Mouse (Mus musculus) regulatory T cell (primary cell): ENCODE measurements at regions not wholly inside any gene's neighbourhood (a gene's known extent, or its start where the extent isn't known, plus 50 kb on each side); places are given as distances from the start of the nearest gene placed in this dataset.

Experiments
- in situ Hi-C: fragments of 300-600 bp; cut with MboI, MseI; formaldehyde crosslinking; loops from one replicate; pipeline ENCODE4 v1.15.1; 2025; ENCODE audit warnings: high pct_unique_total_duplicates

DNA sequence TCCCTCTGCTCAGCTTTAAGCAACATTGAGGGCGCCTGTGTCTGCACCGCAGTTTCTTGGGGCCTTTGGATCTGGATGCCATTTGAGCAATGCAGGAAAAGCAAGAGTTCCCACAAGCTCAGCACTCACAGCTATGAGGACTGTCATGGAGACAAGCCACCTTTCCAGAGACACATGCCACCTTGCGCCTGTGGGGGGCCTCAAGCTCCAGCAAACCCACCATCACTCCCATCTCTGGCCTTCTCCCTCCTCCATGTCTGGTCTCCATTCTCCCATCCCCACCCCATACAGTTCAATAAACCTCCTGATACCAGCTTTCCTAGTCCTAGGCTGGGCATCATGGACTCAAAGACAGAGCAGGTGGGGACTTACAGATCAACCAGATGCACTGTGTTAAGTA, 97.8 kb downstream of the Wdr11 start:
- in situ Hi-C loops = no loop called here

DNA sequence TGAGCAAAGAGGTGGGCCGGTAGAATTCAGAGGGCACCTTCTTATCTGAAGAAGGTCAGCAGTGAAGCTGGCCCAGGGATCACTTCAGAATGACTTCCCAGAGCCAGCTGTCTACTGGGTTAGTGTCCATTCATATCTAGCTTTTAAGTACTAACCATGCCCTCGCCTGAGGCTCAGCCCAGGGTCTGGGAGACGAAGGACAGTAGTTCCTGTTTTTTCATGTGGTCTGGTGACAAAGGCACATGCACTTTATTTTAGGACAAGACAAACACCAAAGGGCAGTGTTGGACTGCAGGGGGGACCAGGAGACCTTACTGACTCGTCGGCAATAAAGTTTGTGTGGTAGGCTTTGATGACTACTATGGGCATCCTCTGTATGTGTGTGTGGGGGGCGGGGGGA, 99.2 kb downstream of the Wdr11 start:
- in situ Hi-C loops = loop anchor here (10.0 kb wide), 1 partner anchor 354 kb away; no protein-coding TSS in a partner anchor

DNA sequence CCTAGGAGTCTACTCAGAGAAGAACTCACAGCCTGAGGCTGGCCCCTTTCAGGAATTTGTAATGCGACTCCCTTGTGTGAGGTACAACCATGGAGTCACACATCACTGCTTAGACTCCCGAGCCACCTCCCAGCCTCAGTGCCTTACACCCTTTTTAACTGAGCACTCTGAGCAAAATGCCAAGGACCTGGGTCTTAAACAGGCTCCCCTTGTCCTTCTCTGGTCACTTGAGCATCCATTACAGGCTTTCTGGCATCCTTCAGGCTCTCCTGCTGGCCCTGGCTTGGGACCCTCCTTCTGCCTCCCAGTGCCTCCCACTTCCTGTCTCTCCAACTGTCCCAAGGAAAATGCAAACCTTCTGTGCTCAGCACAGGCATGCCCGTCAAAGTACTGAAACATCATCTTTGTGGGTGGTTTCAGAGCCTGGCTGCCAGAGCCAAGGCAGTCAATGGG, 100.0 kb downstream of the Wdr11 start:
- in situ Hi-C loops = loop anchor here (10.0 kb wide), 1 partner anchor 353 kb away; no protein-coding TSS in a partner anchor

DNA sequence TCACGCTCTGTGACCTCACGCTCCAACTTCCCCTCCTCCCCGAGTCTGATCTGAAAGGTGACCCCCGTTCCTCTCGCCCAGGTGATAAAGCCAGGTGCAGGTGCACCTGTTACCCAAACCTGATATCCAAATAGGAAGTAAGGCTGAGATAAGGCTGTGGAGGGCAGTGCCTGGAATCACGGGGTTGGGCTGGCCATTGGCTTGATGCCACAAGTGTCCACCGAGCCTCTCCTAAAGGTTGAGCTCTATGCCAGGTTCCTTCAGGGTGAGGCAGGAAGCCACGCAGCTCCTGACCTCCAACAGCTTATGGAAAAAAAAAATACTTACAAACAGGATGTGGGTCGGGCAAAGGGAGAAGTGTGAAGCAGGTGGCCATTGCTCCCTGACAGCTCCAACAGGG, 102.0 kb downstream of the Wdr11 start:
- in situ Hi-C loops = loop anchor here (10.0 kb wide), 1 partner anchor 351 kb away; no protein-coding TSS in a partner anchor

DNA sequence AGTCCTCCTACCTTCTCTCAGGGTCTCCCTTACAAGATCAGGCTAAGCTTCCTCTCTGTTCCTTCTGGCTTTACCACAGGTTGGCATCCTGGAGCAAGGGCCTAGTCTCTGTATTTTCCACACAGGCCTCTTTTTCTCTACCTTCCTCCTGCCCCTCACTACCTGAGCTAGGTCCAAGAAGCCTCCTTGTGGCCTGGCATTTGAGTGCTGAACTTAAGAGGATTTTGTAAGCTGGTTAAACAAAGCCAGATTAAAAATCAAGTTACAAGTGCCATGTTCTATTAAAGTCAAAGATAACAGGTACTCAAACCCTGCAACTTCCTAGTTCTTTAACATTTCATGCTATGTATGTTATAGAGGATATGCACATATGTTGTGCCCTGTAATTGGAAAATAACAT, 102.5 kb downstream of the Wdr11 start:
- in situ Hi-C loops = loop anchor here (10.0 kb wide), 1 partner anchor 351 kb away; no protein-coding TSS in a partner anchor

DNA sequence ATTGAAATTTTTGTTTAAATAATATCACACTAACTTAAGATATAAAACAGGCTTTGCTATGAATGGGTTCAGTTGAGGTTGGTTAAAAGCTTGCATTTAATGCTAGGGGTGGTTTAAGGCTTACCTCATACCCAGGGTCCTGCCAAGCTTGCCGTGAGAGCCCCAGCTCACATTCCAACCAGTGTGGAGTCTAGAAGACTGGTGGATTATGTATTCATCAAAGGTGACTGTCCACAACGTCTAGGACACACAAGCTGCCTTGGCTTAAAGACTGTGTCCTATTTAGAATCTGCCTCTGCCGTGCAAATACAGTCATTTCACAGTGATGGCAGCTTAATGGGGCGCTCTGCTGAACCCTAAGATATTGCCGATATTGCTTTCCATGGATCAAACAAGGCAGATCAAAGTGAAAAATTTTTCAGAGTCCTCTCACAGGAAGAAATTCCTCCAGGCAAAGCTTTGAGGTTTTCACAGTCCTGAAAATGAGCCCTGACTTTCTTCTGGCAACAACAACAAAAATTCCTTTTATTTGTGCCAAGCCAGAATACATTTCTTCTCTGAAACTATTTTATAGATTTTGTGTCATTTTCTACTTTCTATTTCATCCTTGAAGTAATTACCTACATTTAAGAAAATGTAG, 108.4 kb downstream of the Wdr11 start:
- in situ Hi-C loops = loop anchor here (10.0 kb wide), 1 partner anchor 345 kb away; no protein-coding TSS in a partner anchor

DNA sequence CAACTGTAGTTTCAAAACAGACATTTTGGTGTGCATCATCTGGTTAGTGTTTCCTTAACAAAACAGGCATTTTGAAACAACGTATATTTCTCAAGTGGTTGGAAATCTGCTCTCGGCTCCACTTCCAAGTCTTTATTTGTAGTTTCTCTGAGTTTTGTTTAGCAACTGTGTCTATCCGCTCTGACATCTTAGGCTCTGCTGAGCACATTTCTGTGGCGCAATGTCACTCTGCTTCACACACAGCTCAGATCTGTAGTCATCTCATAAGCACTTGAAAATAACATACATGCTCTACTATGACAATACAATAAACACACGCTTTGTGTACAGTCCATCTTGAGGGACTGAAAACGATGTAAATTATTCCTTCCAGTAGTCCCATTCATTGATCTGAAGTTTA, 135.9 kb downstream of the Wdr11 start:
- in situ Hi-C loops = no loop called here

DNA sequence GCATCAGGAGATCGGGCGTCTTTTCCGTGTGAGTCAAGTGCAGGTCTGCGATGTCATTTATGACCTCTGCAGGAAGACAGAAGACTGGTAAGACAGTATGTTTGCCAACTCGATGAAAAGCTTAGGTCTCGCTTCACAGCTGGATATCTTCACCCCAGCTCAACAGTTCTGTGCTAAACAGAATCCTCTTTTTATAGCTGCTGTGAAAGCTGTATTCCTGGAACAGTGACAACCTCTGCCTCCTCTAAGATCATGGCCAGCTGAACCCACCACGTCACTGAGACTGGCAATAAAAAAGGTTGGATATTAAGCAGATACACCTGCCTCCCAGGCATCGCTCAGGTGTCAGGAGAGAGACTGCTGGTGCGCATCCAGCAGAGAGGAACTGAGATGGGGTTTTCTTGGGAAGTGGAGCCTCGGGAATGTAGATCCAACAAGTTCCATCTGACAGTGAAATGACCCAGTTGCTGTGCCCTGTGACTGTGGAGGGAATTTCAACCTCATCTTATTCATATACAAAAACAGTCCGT, 138.1 kb downstream of the Wdr11 start:
- in situ Hi-C loops = loop anchor here (5.0 kb wide), 1 partner anchor 62 kb away; no protein-coding TSS in a partner anchor

DNA sequence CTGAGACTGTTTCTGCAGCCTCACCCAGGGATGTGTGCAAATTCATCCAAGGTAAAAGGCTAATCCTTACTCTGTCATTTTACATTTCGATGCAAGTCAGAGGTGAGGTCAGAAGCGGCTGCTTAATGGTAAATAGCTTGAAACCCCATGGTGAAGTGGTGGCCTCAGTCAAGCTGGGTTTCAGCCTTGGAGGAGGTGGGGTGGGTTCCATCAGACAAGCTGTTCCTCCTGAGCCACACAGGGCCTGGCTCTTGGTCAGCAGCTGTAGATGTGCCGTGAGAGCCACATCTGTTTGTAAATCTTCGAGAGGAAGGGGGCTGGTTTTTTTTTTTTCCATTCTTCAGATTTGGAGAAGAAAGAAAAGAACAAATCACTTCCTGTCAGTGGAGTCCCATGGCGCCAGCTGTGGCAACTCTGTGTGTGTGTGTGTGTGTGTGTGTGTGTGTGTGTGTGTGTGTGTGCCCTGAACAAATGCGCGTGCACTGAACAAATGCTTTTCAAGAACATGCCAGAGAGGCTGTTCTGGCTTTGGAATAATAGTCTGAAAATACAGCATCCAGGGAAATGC, 139.2 kb downstream of the Wdr11 start:
- in situ Hi-C loops = loop anchor here (5.0 kb wide), 1 partner anchor 64 kb away; no protein-coding TSS in a partner anchor

DNA sequence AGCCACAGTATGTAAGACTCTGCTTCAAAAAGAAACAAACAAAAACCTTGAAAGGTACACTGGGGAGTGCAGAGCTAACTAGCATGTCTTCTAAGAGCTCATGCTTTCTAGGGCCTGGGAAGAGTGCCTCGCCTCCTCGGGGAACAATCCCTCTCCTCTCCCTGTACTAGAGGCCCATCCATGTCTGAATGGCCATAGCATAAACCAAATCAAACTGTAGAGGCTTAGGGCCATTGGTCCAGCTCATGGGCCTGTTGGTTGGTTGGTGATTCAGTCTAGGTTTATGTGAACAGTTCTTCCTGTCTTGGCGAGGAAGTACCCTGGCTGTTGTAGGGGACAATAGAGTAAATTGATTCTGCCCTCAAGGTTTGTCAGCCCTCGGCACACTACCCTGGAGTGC, 151.0 kb downstream of the Wdr11 start:
- in situ Hi-C loops = no loop called here

DNA sequence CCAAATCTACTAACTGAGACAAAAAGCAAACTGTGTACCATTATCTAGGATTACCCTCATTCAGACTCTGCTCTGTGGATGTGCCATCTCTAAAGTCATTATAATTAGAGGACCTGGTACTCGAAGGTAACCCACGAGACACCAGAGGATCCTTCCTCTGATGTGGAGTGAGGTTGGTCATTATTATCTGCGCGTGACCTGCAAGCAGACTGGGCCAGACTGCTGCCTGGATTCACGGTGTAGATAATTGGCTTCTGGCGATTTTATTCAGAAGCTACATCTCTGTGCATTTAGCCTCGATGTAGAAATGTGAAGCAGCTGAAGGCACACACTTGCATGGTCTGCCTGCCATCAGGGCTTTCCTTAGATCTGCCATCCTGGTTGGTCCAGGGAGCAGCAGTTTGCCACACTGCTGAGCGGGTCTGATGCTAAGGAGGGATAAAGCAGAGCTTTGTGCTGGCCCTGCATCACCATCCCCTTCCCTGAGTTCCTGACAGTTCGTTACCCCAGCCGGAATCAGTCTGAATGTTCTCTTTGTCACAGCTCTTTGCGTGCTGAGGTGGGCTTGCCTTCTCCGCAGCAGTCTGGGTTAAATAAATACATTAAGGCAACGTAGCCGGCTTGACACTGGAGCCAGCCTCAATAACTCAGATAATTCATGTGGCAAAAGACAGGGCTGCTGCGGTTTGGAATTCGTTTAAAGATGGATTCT, 152.4 kb downstream of the Wdr11 start:
- in situ Hi-C loops = no loop called here

DNA sequence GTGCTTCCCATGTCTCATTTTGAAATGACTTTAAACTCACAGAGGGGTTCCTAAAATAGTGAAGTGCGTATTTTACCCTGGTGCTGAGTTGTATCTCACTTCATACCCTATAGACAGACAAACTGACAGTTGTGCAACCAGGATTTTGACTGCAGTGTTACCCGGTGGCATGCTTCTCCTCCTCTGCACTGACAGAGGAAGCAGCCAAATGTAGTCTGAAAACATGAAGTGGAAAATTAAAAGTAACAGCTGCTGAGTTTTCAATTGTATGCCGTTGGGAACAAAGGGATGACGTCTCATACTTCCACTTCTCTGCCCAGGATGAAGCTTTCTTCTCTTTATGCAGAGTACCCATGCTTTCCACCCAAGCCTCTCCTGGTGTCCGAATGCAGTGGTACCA, 155.0 kb downstream of the Wdr11 start:
- in situ Hi-C loops = no loop called here

DNA sequence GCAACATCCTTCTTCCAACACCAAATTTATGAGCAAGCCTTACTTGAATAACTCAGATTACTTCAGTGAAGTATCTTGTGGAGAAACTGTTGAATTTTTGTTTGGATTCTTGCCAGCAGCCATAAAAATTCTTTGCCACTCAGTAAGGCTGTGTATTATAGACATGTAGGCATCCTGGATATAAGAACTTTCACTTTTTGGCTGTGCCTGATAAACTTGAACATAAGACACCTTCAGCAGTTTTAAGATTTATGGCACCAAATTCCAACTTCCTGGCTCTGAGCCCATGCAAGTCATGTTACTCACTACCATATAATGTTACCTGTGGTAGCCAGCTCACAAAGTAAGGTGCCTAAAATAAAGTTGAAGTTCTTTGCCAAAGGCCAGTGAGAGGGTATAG, 159.3 kb downstream of the Wdr11 start:
- in situ Hi-C loops = no loop called here

DNA sequence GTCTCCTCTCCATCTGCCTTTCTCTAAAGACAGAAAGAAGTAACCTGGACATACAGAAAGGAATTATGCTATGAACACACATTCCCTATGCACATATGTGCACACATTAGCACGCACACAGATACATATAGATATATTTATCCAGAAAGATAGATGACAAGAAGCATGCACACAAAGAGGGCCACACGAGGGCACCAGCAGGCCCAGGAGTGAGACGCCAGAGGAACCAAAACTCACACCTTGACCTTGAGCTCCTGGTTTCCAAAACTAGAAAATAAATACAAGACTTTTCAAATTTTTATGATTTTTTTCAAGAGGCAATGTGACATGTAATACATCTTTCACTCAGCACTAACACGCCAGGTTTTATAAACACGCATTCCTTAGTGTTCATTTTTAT, 163.1 kb downstream of the Wdr11 start:
- in situ Hi-C loops = no loop called here

DNA sequence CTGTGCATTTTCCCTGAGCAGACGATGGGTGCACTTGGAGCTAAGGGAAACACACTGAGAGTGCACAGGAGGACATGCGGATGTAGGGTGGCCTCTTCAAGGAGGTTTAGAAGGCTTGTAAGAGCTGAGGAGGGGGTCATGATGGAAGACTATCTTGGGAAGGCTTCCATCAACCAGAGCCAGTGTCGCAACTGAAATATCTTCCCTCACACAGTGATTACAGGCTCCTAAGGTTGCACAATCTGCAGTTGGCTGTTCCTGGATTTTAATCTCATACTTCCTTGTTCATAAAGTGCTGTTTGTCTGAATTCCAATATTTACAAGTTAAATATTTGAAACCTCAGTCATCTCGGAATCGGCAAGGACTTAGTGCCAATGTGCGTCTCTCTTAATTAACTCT, 164.5 kb downstream of the Wdr11 start:
- in situ Hi-C loops = no loop called here

DNA sequence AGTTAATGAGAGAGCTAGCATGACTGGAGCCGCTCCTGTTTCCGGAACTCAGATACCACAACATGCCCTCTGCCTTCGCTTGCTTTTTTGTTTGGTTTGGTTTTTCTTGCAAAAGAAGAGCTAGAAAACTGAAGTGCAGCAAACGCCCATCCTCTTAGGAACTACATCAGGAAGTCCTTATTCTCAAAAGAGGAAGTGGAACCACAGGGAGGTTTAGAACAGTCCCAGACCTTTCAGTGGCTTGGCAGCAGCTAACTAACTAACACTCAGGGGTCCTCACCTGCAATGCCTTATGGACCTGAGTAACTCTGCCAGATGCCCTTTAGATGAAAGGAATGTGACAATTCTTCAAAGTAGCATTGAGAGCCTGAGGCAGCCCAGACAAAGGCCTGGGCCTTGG, 168.2 kb downstream of the Wdr11 start:
- in situ Hi-C loops = loop anchor here (10.0 kb wide), 1 partner anchor 175 kb away; no protein-coding TSS in a partner anchor

DNA sequence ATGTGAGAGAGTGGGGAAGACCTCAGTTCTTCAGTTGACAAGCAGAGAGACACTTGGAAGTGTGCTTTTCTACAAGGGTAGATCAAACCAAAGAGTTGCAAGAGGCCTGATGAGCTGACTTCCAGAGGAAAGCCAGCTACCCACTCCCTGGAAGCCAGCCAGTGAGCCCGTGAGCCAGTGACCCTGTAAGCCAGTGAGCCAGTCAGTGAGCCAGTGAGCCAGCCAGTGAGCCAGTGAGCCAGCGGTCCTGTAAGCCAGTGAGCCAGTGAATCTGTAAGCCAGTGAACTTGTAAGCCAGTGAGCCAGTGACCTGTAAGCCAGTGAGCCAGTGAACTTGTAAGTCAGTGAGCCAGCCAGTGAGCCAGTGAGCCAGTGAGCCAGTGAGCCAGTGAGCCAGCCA, 168.7 kb downstream of the Wdr11 start:
- in situ Hi-C loops = loop anchor here (10.0 kb wide), 1 partner anchor 176 kb away; no protein-coding TSS in a partner anchor

DNA sequence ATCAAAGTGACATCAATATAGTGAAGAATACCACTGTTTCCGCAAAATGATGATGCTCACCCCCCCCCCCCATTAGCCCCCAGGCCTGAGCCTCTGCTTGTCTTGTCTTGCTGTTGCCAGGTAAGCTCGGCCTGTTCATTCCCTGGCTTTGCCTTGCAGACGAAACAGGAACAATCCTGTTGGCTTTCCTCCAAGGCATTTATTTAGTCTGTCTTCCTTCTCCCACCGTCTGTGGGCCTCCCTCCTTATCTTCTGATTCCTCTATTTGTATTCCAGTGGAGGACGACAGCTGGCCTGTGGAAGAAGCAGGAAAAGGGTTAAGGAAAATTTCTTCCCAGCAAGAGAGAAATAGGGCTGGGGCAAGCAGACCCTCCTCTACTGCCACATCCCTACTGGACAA, 172.1 kb downstream of the Wdr11 start:
- in situ Hi-C loops = loop anchor here (10.0 kb wide), 1 partner anchor 179 kb away; no protein-coding TSS in a partner anchor

DNA sequence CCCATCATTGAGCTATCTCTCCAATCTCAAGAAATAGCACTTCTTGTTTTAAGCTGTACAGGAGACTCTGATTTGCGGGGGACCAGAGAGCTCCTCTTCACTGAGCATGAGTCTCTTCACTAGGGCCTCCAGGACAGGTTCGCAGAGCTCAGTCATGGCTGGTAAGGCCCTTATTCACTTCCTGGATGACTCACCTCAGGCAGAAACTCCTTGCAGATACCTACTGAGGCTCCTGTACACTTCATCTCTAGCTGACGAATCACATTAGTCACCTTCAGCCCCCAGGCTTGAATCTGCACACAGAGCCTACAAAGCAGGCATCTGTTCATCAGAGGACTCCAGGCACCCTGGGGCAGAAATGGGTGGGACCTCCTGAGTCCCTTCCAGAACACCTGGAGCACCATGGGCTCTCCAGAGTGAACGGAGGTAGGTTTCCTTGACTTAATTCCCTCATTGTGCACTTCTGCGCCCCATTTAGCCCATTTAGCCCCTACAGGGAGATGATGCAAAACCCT, 172.8 kb downstream of the Wdr11 start:
- in situ Hi-C loops = loop anchor here (10.0 kb wide), 1 partner anchor 180 kb away; no protein-coding TSS in a partner anchor

DNA sequence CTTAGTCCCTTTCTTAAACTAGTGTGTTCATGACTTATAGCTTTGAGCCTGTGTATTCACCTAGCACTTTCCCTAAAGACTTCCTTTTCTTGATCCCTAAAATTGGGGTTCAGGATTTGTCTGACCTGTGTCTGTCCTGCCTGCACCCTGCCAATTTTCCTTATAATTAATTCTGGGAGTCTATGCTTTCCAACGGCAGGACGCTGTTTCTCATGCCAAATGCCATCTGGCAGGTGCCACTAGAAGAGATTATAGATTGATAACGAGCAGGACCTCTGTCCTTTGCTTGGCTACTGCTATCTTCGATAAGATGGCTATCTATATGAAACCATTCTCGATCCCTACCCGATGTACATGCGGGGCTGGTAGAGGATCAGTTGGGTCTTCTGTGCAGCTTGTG, 174.0 kb downstream of the Wdr11 start:
- in situ Hi-C loops = loop anchor here (10.0 kb wide), 1 partner anchor 181 kb away; no protein-coding TSS in a partner anchor

DNA sequence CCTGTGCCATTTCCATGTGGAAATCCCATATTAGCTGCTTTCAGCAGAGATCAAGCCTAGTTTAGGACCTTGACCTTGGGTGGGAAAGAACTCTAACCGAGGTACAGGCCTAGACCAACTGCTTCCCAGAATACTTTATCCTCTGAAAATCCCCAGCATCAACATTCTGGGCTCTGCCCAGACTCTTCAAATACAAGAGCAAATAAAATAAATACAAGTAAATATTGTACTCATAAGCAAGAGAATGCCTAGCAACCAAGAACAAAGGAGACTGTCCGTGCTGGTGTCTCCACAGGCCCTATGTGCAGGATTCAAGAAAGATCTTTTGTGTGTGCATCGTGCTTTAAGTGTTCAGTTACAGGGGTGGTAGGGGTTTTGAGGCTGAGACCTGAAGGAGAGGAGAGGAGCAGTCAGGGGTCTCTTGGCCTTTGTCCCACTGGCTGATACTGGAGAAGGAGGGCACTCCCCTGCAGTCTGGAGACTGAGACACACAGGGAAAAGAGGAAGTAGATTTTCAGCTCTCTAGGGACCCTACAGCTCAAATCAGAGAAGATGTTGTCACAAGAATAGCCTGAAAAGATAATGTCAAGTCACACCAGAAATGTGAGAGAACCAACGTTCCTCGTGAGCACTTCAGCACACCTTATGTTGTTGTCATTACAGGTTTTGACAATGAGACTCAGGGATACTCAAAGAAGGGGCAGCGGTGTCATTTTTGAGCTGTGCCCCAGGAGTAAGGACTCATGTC, 174.6 kb downstream of the Wdr11 start:
- in situ Hi-C loops = loop anchor here (10.0 kb wide), 1 partner anchor 181 kb away; no protein-coding TSS in a partner anchor
